Mouse (Mus musculus) heart, adult 2 months (tissue): ENCODE results near the gene Scaf4. TPM values are rescaled to one million over a fixed set of nuclear protein-coding genes. Genes with fewer than 3 reads are reported as not detected.

ENCODE experiments used
- DNase-seq, 2 experiments: peaks; one replicate each; pipeline ENCODE4 v3.0.0; 2021
- H3K27ac ChIP-seq: fragments of 200-600 bp; 2 replicates; pipeline ENCODE4 v1.8.1; 2022
- H3K27me3 ChIP-seq: fragments of 200-500 bp; 2 replicates; pipeline ENCODE4 v1.6.1; 2012; ENCODE audit warnings: mild to moderate bottlenecking, low read length, inconsistent platforms, mixed read lengths; ENCODE audit not compliant: control insufficient read depth, insufficient read depth
- H3K36me3 ChIP-seq: fragments of 200-500 bp; 2 replicates; pipeline ENCODE4 v1.6.1; 2012; ENCODE audit warnings: low read length, inconsistent platforms; ENCODE audit not compliant: control insufficient read depth, insufficient read depth
- H3K4me1 ChIP-seq: fragments of 200-500 bp; 2 replicates; pipeline ENCODE4 v1.6.1; 2011; ENCODE audit warnings: low read length; ENCODE audit not compliant: control insufficient read depth, insufficient read depth
- H3K4me3 ChIP-seq: fragments of 200-600 bp; 2 replicates; pipeline ENCODE4 v1.8.1; 2022
- H3K79me2 ChIP-seq: fragments of 200-500 bp; replicated peaks from 2 replicates; pipeline ENCODE4 v1.6.1; 2012; ENCODE audit warnings: mild to moderate bottlenecking, inconsistent platforms, low read length, moderate library complexity, mixed read lengths; ENCODE audit not compliant: control insufficient read depth, insufficient read depth
- H3K9ac ChIP-seq: fragments of 200-500 bp; 2 replicates; pipeline ENCODE4 v1.6.1; 2012; ENCODE audit warnings: low read depth, mild to moderate bottlenecking, control low read depth, inconsistent platforms, low read length, mixed read lengths
- CTCF ChIP-seq: fragments of 200-600 bp; IDR thresholded peaks from 2 replicates; pipeline ENCODE4 v1.8.1; 2022; ENCODE audit warnings: antibody characterized with exemption, mild to moderate bottlenecking, moderate library complexity
- EP300 ChIP-seq: fragments of 200-500 bp; IDR thresholded peaks from 2 replicates; pipeline ENCODE4 v1.6.1; 2011; ENCODE audit warnings: low read depth, low read length, control low read depth; ENCODE audit not compliant: insufficient read depth
- POLR2A ChIP-seq: fragments of 200-500 bp; IDR thresholded peaks from 2 replicates; pipeline ENCODE4 v1.6.1; 2011; ENCODE audit warnings: mild to moderate bottlenecking, low read depth, low read length, control low read depth; ENCODE audit not compliant: insufficient read depth
- WGBS: fragments of 180-500 bp; shearing (Covaris S2); methylation state at CpG from one replicate; pipeline ENCODE4 v1.1.7; 2018; 5-methylcytosine and 5-hydroxymethylcytosine counted together
- intact Hi-C: fragments of 180-260 bp; cut with DNase I; formaldehyde crosslinking; loops from one replicate; pipeline ENCODE4 v1.15.1; 2025
- polyA plus RNA-seq: library from polyadenylated mRNA; depleted of rRNA; stranded (reverse); fragments of >200 nt; gene quantifications from 2 replicates; pipeline ENCODE4 v1.2.3, GENCODE M21; 2012
- total RNA-seq, 2 experiments: library from RNA; stranded (reverse); gene quantifications; 2 replicates each; pipeline ENCODE4 v1.2.3; 2021

Gene Scaf4
- total and polyA plus RNA-seq, 3 experiments, result 17.8 to 19.9 (median 18.8) TPM

DNA sequence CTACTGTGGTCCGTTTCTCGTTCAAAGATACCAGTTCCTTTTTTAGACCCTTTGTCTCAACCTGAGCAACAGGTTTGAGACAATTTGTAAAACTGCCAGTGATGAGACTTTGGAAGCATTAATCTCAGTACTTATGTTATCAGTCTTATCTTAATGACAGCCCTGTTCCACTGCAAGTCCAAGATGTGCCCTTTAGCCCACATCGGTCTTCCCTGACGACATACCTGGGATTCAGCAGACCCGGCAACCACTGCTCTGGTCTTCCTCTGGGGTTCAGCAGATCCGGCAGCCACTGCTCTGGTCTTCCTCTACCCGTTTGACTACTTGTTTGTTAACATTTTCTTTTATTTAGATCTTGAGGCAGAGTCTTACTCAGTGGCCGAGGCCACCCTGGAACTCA, 72.5 kb downstream of the Scaf4 start:
- 70% methylated on average over 8 of the region's 8 CpGs for WGBS
- intact Hi-C loops, result no loop called here
- Histone ChIP-seq H3K4me3 (no peak overlapping the region), H3K4me1 (no peaks in the 10 kb centered on the region), H3K79me2 (no peaks in the 10 kb centered on the region), H3K27me3 (no peaks in the 10 kb centered on the region), H3K27ac (no peak overlapping the region), H3K36me3 (no peaks in the 10 kb centered on the region), H3K9ac (no peak overlapping the region)
- TF ChIP-seq POLR2A (no peak), CTCF (no peak), EP300 (no peak)
- no peak for DNase-seq

DNA sequence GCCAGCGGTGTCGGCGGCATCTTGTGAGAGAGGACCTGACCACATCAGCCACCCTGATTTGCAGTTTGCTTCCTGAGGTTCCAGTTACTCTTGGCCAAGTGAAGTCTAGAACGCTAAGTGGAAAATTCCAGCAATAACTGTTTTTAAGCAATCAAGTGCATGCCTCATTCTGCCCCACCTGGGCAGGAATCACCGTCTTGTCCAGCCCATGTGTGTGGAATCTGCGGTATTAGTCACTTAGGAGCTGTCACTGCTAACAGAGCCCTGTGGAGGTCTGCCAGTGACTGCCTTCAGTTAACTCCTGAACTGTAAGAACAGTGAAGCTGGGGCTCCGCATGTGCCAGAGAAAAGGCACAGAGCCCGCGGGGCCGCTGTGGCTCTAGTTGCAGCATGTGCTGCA, 73.6 kb downstream of the Scaf4 start:
- DNase-seq, result no peak
- Histone ChIP-seq H3K27ac (no peak overlapping the region), H3K79me2 (no peaks in the 10 kb centered on the region), H3K4me3 (no peak overlapping the region), H3K36me3 (no peaks in the 10 kb centered on the region), H3K9ac (no peak overlapping the region), H3K27me3 (no peaks in the 10 kb centered on the region), H3K4me1 (no peaks in the 10 kb centered on the region)
- no peak for TF ChIP-seq CTCF
- no peak for TF ChIP-seq EP300
- no peak for TF ChIP-seq POLR2A
- WGBS, result 64% methylated on average over 10 of the region's 10 CpGs
- intact Hi-C loops, result no loop called here

DNA sequence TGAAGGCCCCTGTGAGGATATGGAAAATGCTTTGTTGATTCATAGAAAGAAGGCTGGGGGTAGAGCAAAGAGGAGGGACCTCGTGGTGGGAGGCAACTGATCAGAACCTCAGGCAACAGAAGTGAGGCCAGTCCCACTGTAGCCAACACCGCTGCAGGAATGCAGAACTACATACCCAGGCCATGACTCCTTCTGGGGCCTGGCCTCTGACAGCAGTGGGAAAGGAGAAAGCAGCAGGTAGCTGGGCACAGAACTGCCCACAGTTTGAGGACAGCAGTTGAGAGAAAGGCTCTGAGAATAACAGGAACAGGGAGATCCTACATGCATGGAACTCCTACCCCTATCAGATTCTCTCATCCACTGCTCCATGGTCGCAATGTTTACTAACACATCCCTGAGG, 75.3 kb downstream of the Scaf4 start:
- H3K27me3 ChIP-seq, result no peaks in the 10 kb centered on the region

DNA sequence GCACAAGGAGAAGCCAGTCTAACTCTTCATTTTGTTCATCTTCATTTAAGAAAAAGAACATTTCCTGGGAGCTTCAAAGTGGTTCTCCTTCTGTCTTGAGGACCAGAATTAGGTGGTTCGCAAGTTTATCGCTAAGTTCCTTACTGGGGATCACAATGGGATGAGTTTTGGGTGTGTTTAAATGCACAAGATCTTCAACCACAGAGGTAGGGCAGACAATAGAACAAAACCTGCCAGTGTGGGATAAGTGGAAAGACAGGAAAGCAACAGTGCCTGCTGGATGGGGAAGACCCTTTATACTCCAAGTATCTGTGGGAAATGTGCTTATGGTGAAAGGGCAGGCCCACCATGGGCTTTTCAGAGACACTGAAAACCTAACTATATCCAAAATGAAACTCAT, 79.4 kb downstream of the Scaf4 start:
- Histone ChIP-seq H3K9ac (no peak overlapping the region), H3K36me3 (no peaks in the 10 kb centered on the region), H3K4me1 (no peaks in the 10 kb centered on the region), H3K4me3 (no peak overlapping the region), H3K27ac (no peak overlapping the region), H3K27me3 (no peaks in the 10 kb centered on the region), H3K79me2 (no peaks in the 10 kb centered on the region)
- DNase-seq, result no peak
- WGBS, result 94% methylated on average over 2 of the region's 2 CpGs
- intact Hi-C loops, result no loop called here
- TF ChIP-seq CTCF, result no peak
- no peak for TF ChIP-seq EP300
- TF ChIP-seq POLR2A, result no peak

More for the DNA sequence above, 75.3 kb downstream of the Scaf4 start:
- H3K9ac ChIP-seq, result no peak overlapping the region
- TF ChIP-seq EP300 (no peak), CTCF (no peak), POLR2A (no peak)
- no peaks in the 10 kb centered on the region for H3K4me1 ChIP-seq
- DNase-seq, result no peak
- H3K36me3 ChIP-seq, result no peaks in the 10 kb centered on the region
- no peak overlapping the region for H3K27ac ChIP-seq
- intact Hi-C loops, result no loop called here
- WGBS, result 77% methylated on average over 3 of the region's 3 CpGs
- H3K4me3 ChIP-seq, result no peak overlapping the region
- H3K79me2 ChIP-seq, result no peaks in the 10 kb centered on the region

DNA sequence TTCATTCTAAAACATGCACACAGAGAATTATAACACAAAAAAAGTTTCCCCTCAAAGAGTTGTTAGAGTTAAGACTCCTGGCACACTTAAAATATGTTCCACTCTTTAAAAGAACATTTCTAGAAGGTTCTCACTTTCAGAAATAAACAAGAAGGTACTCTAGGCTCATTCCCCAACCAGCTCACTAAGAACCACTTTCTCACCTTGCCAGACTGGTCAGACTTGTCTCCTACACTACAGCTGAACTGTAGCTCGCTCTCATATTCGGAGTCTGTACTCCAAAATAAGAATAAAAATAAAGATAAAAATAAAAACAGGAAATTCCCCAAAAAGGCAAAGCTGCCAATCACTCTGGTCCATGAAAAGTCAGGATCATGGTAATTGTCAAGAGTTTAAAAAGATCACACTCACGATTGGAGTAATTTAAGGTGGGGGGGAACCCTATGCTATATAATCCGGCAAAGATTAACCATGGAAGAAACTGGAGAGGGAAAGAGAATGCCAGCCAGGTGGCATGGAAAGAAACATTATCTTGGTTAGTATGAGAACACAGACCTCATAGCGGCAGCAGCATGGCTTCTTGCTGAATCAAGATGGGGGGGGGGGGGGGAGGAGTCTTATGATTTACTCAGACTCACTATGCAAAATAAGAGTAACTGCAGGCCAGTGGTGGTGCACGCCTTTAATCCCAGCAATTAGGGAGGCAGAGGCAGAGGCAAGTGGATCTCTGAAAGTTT, 80.9 kb downstream of the Scaf4 start:
- H3K79me2 ChIP-seq, result no peaks in the 10 kb centered on the region
- H3K27ac ChIP-seq, result no peak overlapping the region
- 80% methylated on average over 6 of the region's 6 CpGs for WGBS
- DNase-seq, result no peak
- H3K4me3 ChIP-seq, result no peak overlapping the region
- H3K36me3 ChIP-seq, result no peaks in the 10 kb centered on the region
- no peak for TF ChIP-seq CTCF
- no peak for TF ChIP-seq EP300
- TF ChIP-seq POLR2A, result no peak
- no peaks in the 10 kb centered on the region; the same call in 1 of the 2 replicates for H3K4me1 ChIP-seq
- H3K9ac ChIP-seq, result no peak overlapping the region
- intact Hi-C loops, result no loop called here
- no peaks in the 10 kb centered on the region for H3K27me3 ChIP-seq

DNA sequence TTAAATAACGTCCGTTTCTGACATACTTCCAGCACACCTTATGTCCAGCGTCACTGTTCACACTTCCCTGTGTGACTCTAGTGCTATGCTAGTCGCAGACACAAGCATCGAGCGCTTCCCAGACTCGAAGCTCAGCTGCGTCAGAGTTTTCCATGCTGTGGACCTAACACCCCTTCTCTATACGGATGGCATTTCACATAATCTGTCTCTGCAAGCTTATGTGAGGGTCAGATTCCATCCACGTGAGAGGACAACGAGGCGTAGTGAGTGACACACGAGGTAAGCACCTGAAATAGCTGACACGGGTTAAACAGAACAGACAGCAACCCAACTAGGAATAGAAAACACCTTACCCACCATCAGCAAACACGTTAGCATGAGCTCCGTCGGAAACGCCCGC, 82.2 kb downstream of the Scaf4 start:
- Histone ChIP-seq H3K27ac (no peak overlapping the region), H3K36me3 (no peaks in the 10 kb centered on the region), H3K79me2 (no peaks in the 10 kb centered on the region), H3K4me3 (no peak overlapping the region), H3K4me1 (peaks cover 3% of the 10 kb centered on the region), H3K27me3 (no peaks in the 10 kb centered on the region), H3K9ac (no peak overlapping the region)
- 53% methylated on average over 19 of the region's 19 CpGs for WGBS
- no peak for DNase-seq
- TF ChIP-seq CTCF (no peak), POLR2A (no peak), EP300 (no peak)
- intact Hi-C loops, result no loop called here
